Mouse (Mus musculus) neural tube, embryonic 13.5 days (tissue): ENCODE data around the gene Pla2g6. TPM values are rescaled to one million over a fixed set of nuclear protein-coding genes. Genes with fewer than 3 reads are reported as not detected.

Source experiments
- ATAC-seq: fragments of 200-750 bp; cut with Nextera tagmentation; 2 replicates; pipeline ENCODE4 v1.8.0; 2017; ENCODE audit warnings: low read depth, mild to moderate bottlenecking, moderate TSS enrichment, moderate library complexity
- H3K27ac ChIP-seq: fragments of 300-500 bp; sonication (generic); replicated peaks from 2 replicates; pipeline ENCODE4 v1.5.1; 2015; ENCODE audit warnings: moderate library complexity, mild to moderate bottlenecking, inconsistent platforms
- H3K27me3 ChIP-seq: fragments of 300-500 bp; sonication (generic); 2 replicates; pipeline ENCODE4 v1.6.1; 2015; ENCODE audit warnings: mild to moderate bottlenecking, inconsistent platforms
- H3K36me3 ChIP-seq: fragments of 300-500 bp; sonication (generic); 2 replicates; pipeline ENCODE4 v1.6.1; 2015; ENCODE audit warnings: mild to moderate bottlenecking, inconsistent platforms
- H3K4me1 ChIP-seq: fragments of 300-500 bp; sonication (generic); replicated peaks from 2 replicates; pipeline ENCODE4 v1.6.1; 2015; ENCODE audit warnings: inconsistent platforms
- H3K4me2 ChIP-seq: fragments of 300-500 bp; sonication (generic); 2 replicates; pipeline ENCODE4 v1.6.1; 2015; ENCODE audit warnings: inconsistent platforms, mild to moderate bottlenecking, moderate library complexity
- H3K4me3 ChIP-seq: fragments of 300-500 bp; sonication (generic); 2 replicates; pipeline ENCODE4 v1.5.1; 2015; ENCODE audit warnings: mild to moderate bottlenecking, inconsistent platforms
- H3K9ac ChIP-seq: fragments of 300-500 bp; sonication (generic); 2 replicates; pipeline ENCODE4 v1.6.1; 2015; ENCODE audit warnings: moderate library complexity, mild to moderate bottlenecking, inconsistent platforms
- H3K9me3 ChIP-seq: fragments of 300-500 bp; sonication (generic); 2 replicates; pipeline ENCODE4 v1.6.1; 2016; ENCODE audit warnings: inconsistent platforms
- WGBS: fragments of 180-500 bp; shearing (Covaris S2); methylation state at CpG from one replicate; pipeline ENCODE4 v1.1.7; 2015; 5-methylcytosine and 5-hydroxymethylcytosine counted together
- polyA plus RNA-seq: library from polyadenylated mRNA; unstranded; fragments of >200 nt; fragmentation: Nextera tagmentation; extraction: Ambion mirVana; gene quantifications from 2 replicates; pipeline ENCODE4 v1.2.1, GENCODE M21; 2015

The Pla2g6 gene
- polyA plus RNA-seq, 1 experiment from 2014 or later = 34.1 TPM

GRCm38 (mm10) chr15:79347845-79348506 lies 19.8 kb upstream of the Pla2g6 start:
- peak overlapping the region; percentile 79 for H3K9ac ChIP-seq
- no peaks in the 10 kb centered on the region for H3K36me3 ChIP-seq
- H3K4me2 ChIP-seq = peak overlapping the region; percentile 95
- ATAC-seq = peak; percentile 70
- peaks cover 20% of the 10 kb centered on the region for H3K4me1 ChIP-seq
- peak overlapping the region; percentile 84 for H3K27ac ChIP-seq
- peaks cover 27% of the 10 kb centered on the region for H3K27me3 ChIP-seq
- peak overlapping the region; percentile 75 for H3K4me3 ChIP-seq
- WGBS = 2% methylated on average over 44 of the region's 46 CpGs
- H3K9me3 ChIP-seq = no peaks in the 10 kb centered on the region

- peaks cover 27% of the 10 kb centered on the region for H3K27me3 ChIP-seq
- peaks cover 20% of the 10 kb centered on the region for H3K4me1 ChIP-seq
- H3K9me3 ChIP-seq = no peaks in the 10 kb centered on the region
- peak overlapping the region; percentile 75 for H3K4me3 ChIP-seq
- H3K9ac ChIP-seq = peak overlapping the region; percentile 79
- H3K36me3 ChIP-seq = no peaks in the 10 kb centered on the region
- peak overlapping the region; percentile 95 for H3K4me2 ChIP-seq
- peak overlapping the region; percentile 84 for H3K27ac ChIP-seq
- peak; percentile 93 for ATAC-seq
- WGBS = under 1% methylated on average over 61 of the region's 61 CpGs
These were observed 19.1 kb upstream of the Pla2g6 start for GRCm38 (mm10) chr15:79347165-79347844.

- H3K9me3 ChIP-seq = no peaks in the 10 kb centered on the region
- H3K4me2 ChIP-seq = peak within 1 kb of the TSS; percentile 95
- WGBS = 57% methylated on average over 8 of the region's 8 CpGs
- peak within 1 kb of the TSS; percentile 79 for H3K9ac ChIP-seq
- H3K4me1 ChIP-seq = peaks cover 15% of the 10 kb centered on the region
- H3K27ac ChIP-seq = peak within 1 kb of the TSS; percentile 84
- peaks cover 27% of the 10 kb centered on the region for H3K27me3 ChIP-seq
- no peak for ATAC-seq
- no peaks in the 10 kb centered on the region for H3K36me3 ChIP-seq
- peak within 1 kb of the TSS; percentile 75 for H3K4me3 ChIP-seq
These were observed 18.0 kb upstream of the Pla2g6 start, which contains the start of gene Maff for GRCm38 (mm10) chr15:79346051-79346793. Gene Maff, plus strand, starts transcription at chr15:79346621.

- Histone ChIP-seq H3K4me3 (no peak overlapping the region), H3K27ac (no peak overlapping the region), H3K9me3 (no peaks in the 10 kb centered on the region), H3K36me3 (no peaks in the 10 kb centered on the region), H3K4me1 (peaks cover 14% of the 10 kb centered on the region), H3K9ac (no peak overlapping the region), H3K4me2 (no peak overlapping the region), H3K27me3 (peaks cover 19% of the 10 kb centered on the region)
- no peak for ATAC-seq
- WGBS = 54% methylated on average over 4 of the region's 4 CpGs
These were observed 16.4 kb upstream of the Pla2g6 start for GRCm38 (mm10) chr15:79344627-79345026.

- no peak overlapping the region for H3K9ac ChIP-seq
- WGBS = 82% methylated on average over 6 of the region's 6 CpGs
- 0 out of 2 replicates have a peak, but pooled peaks cover under 1% of the 10 kb centered on the region for H3K4me1 ChIP-seq
- no peak overlapping the region for H3K4me2 ChIP-seq
- no peak overlapping the region for H3K27ac ChIP-seq
- no peak overlapping the region for H3K4me3 ChIP-seq
- peaks cover 7% of the 10 kb centered on the region for H3K27me3 ChIP-seq
- no peaks in the 10 kb centered on the region for H3K9me3 ChIP-seq
- H3K36me3 ChIP-seq = no peaks in the 10 kb centered on the region
- no peak for ATAC-seq
These were observed 14.6 kb upstream of the Pla2g6 start for GRCm38 (mm10) chr15:79342641-79343337.

- Histone ChIP-seq H3K27ac (no peak overlapping the region), H3K4me2 (no peak overlapping the region), H3K9me3 (no peaks in the 10 kb centered on the region), H3K36me3 (no peaks in the 10 kb centered on the region), H3K27me3 (no peaks in the 10 kb centered on the region), H3K4me1 (no peaks in the 10 kb centered on the region; the same call in 1 of the 2 replicates), H3K9ac (no peak overlapping the region), H3K4me3 (no peak overlapping the region)
- ATAC-seq = no peak
- WGBS = 77% methylated on average over 5 of the region's 5 CpGs
These were observed 10.8 kb upstream of the Pla2g6 start for GRCm38 (mm10) chr15:79338978-79339377.

- Histone ChIP-seq H3K27ac (no peak overlapping the region), H3K4me2 (no peak overlapping the region), H3K36me3 (no peaks in the 10 kb centered on the region), H3K9me3 (no peaks in the 10 kb centered on the region), H3K4me3 (no peak overlapping the region), H3K4me1 (no peaks in the 10 kb centered on the region; the same call in 1 of the 2 replicates), H3K9ac (no peak overlapping the region), H3K27me3 (no peaks in the 10 kb centered on the region)
- no peak for ATAC-seq
- WGBS = 62% methylated on average over 7 of the region's 7 CpGs
These were observed 7.0 kb upstream of the Pla2g6 start for GRCm38 (mm10) chr15:79335061-79335655.

GRCm38 (mm10) chr15:79333409-79333808 lies 5.2 kb upstream of the Pla2g6 start:
- no peak overlapping the region for H3K4me2 ChIP-seq

GRCm38 (mm10) chr15:79330521-79330920 lies 2.3 kb upstream of the Pla2g6 start:
- 77% methylated on average over 4 of the region's 4 CpGs for WGBS
- no peaks in the 10 kb centered on the region for H3K27me3 ChIP-seq
- H3K36me3 ChIP-seq = no peaks in the 10 kb centered on the region
- no peaks in the 10 kb centered on the region for H3K9me3 ChIP-seq
- no peak overlapping the region for H3K4me2 ChIP-seq
- H3K9ac ChIP-seq = no peak overlapping the region
- no peak for ATAC-seq
- peaks cover 21% of the 10 kb centered on the region for H3K4me1 ChIP-seq
- no peak overlapping the region for H3K27ac ChIP-seq
- H3K4me3 ChIP-seq = no peak overlapping the region

More at GRCm38 (mm10) chr15:79333409-79333808, 5.2 kb upstream of the Pla2g6 start:
- WGBS = 82% methylated on average over 4 of the region's 4 CpGs
- Histone ChIP-seq H3K4me3 (no peak overlapping the region), H3K36me3 (no peaks in the 10 kb centered on the region), H3K27me3 (no peaks in the 10 kb centered on the region), H3K4me1 (no peaks in the 10 kb centered on the region; the same call in 1 of the 2 replicates), H3K9me3 (no peaks in the 10 kb centered on the region), H3K9ac (no peak overlapping the region), H3K27ac (no peak overlapping the region)
- ATAC-seq = no peak

GRCm38 (mm10) chr15:79329979-79330363 lies 1.8 kb upstream of the Pla2g6 start:
- H3K27me3 ChIP-seq = no peaks in the 10 kb centered on the region
- H3K4me2 ChIP-seq = no peak overlapping the region
- no peak overlapping the region for H3K9ac ChIP-seq
- peaks cover 26% of the 10 kb centered on the region for H3K4me1 ChIP-seq
- no peaks in the 10 kb centered on the region for H3K36me3 ChIP-seq
- WGBS = 89% methylated on average over 6 of the region's 6 CpGs
- H3K27ac ChIP-seq = no peak overlapping the region
- H3K4me3 ChIP-seq = no peak overlapping the region
- ATAC-seq = no peak
- no peaks in the 10 kb centered on the region for H3K9me3 ChIP-seq

- ATAC-seq = no peak
- 97% methylated on average over 6 of the region's 6 CpGs for WGBS
- H3K4me1 ChIP-seq = peaks cover 28% of the 10 kb centered on the region
These were observed 1.3 kb upstream of the Pla2g6 start for GRCm38 (mm10) chr15:79329346-79329978.

More at GRCm38 (mm10) chr15:79329346-79329978, 1.3 kb upstream of the Pla2g6 start:
- no peak overlapping the region for H3K4me3 ChIP-seq
- no peak overlapping the region for H3K9ac ChIP-seq
- H3K36me3 ChIP-seq = no peaks in the 10 kb centered on the region
- H3K27ac ChIP-seq = no peak overlapping the region
- H3K4me2 ChIP-seq = no peak overlapping the region
- H3K9me3 ChIP-seq = no peaks in the 10 kb centered on the region
- no peaks in the 10 kb centered on the region for H3K27me3 ChIP-seq
